In genomic region chr2:148436285-148436684, GRCm38 (mm10) we compare ENCODE assay signal across 23 mouse cellular contexts. TPM values are rescaled to one million over a fixed set of nuclear protein-coding genes. Genes with fewer than 3 reads are reported as not detected.
DNase-seq lines count a peak whose midpoint lies in the region; ATAC-seq lines count a peak whose summit lies in the region.
"Had no signal": no experiment of that assay in that cellular context is flagged by ENCODE, and none has a peak within 500 bp of the region (broad histone marks: within the 10 kb centered on the region; RNA-seq: fewer than 3 reads in every experiment).

No protein-coding gene starts in this region.

- no peak overlapping the region for H3K27ac ChIP-seq in forebrain, embryonic 14.5 days (ENCODE audit: low read depth, low read length)
- H3K27ac ChIP-seq in forebrain, embryonic 16.5 days (ENCODE audit: low read length): no peak overlapping the region
- no peak overlapping the region for H3K27ac ChIP-seq in heart, embryonic 15.5 days
- no peak overlapping the region for H3K27ac ChIP-seq in midbrain, embryonic 13.5 days
- H3K27ac ChIP-seq in midbrain, embryonic 10.5 days (replicated peaks): no peak overlapping the region
- H3K27ac ChIP-seq in hindbrain, embryonic 13.5 days: no peak overlapping the region
- no peak overlapping the region for H3K27ac ChIP-seq in hindbrain, embryonic 16.5 days (ENCODE audit: low read depth, low read length)
- H3K27ac ChIP-seq: kidney, postnatal 0 days; limb, embryonic 12.5 days; liver, embryonic 12.5 days; lung, embryonic 15.5 days; neural tube, embryonic 13.5 days had no signal

- 22% methylated on average over 3 of the region's 3 CpGs for WGBS in forebrain, embryonic 14.5 days
- WGBS in forebrain, embryonic 16.5 days: 35% methylated on average over 3 of the region's 3 CpGs
- 32% methylated on average over 3 of the region's 3 CpGs for WGBS in heart, embryonic 15.5 days
- 43% methylated on average over 3 of the region's 3 CpGs for WGBS in midbrain, embryonic 13.5 days
- 47% methylated on average over 3 of the region's 3 CpGs for WGBS in midbrain, embryonic 10.5 days
- WGBS in hindbrain, embryonic 13.5 days: 65% methylated on average over 3 of the region's 3 CpGs
- WGBS in hindbrain, embryonic 16.5 days: 64% methylated on average over 3 of the region's 3 CpGs

- H3K4me1 ChIP-seq in forebrain, embryonic 14.5 days (ENCODE audit: control insufficient read depth, insufficient read depth, low read length): no peaks in the 10 kb centered on the region
- H3K4me1 ChIP-seq in forebrain, embryonic 16.5 days (replicated peaks; ENCODE audit: control insufficient read depth, insufficient read depth, low read length): no peaks in the 10 kb centered on the region
- no peaks in the 10 kb centered on the region for H3K4me1 ChIP-seq in heart, embryonic 15.5 days (replicated peaks)
- H3K4me1 ChIP-seq in midbrain, embryonic 13.5 days (replicated peaks): no peaks in the 10 kb centered on the region
- peaks cover 4% of the 10 kb centered on the region; the same call in 1 of the 2 replicates for H3K4me1 ChIP-seq in midbrain, embryonic 10.5 days
- no peaks in the 10 kb centered on the region for H3K4me1 ChIP-seq in hindbrain, embryonic 13.5 days (replicated peaks)
- no peaks in the 10 kb centered on the region for H3K4me1 ChIP-seq in hindbrain, embryonic 16.5 days (ENCODE audit: control insufficient read depth, insufficient read depth, low read depth, low read length)
- H3K4me1 ChIP-seq: limb, embryonic 12.5 days; liver, embryonic 12.5 days; neural tube, embryonic 13.5 days had no signal

- H3K9me3 ChIP-seq in forebrain, embryonic 14.5 days (replicated peaks; ENCODE audit: control insufficient read depth, low read length): no peaks in the 10 kb centered on the region
- H3K9me3 ChIP-seq in forebrain, embryonic 16.5 days (ENCODE audit: control insufficient read depth, low read length): no peaks in the 10 kb centered on the region
- H3K9me3 ChIP-seq in heart, embryonic 15.5 days (replicated peaks): no peaks in the 10 kb centered on the region
- H3K9me3 ChIP-seq in midbrain, embryonic 13.5 days: no peaks in the 10 kb centered on the region
- no peaks in the 10 kb centered on the region for H3K9me3 ChIP-seq in midbrain, embryonic 10.5 days (replicated peaks)
- H3K9me3 ChIP-seq in hindbrain, embryonic 13.5 days: no peaks in the 10 kb centered on the region
- H3K9me3 ChIP-seq in hindbrain, embryonic 16.5 days (ENCODE audit: control insufficient read depth, low read length): no peaks in the 10 kb centered on the region
- H3K9me3 ChIP-seq: limb, embryonic 12.5 days; liver, embryonic 12.5 days; lung, embryonic 15.5 days; neural tube, embryonic 13.5 days had no signal

- H3K27me3 ChIP-seq in forebrain, embryonic 14.5 days (replicated peaks; ENCODE audit: control insufficient read depth, insufficient read depth, low read length): no peaks in the 10 kb centered on the region
- H3K27me3 ChIP-seq in forebrain, embryonic 16.5 days (replicated peaks; ENCODE audit: control insufficient read depth, insufficient read depth, low read length): no peaks in the 10 kb centered on the region
- no peaks in the 10 kb centered on the region for H3K27me3 ChIP-seq in heart, embryonic 15.5 days
- H3K27me3 ChIP-seq in midbrain, embryonic 13.5 days: no peaks in the 10 kb centered on the region
- no peaks in the 10 kb centered on the region for H3K27me3 ChIP-seq in midbrain, embryonic 10.5 days (ENCODE audit: low read depth, poor library complexity, severe bottlenecking)
- no peaks in the 10 kb centered on the region for H3K27me3 ChIP-seq in hindbrain, embryonic 13.5 days
- no peaks in the 10 kb centered on the region for H3K27me3 ChIP-seq in hindbrain, embryonic 16.5 days (replicated peaks; ENCODE audit: control insufficient read depth, insufficient read depth, low read length)
- H3K27me3 ChIP-seq: limb, embryonic 12.5 days; liver, embryonic 12.5 days; lung, embryonic 15.5 days; neural tube, embryonic 13.5 days; Patski had no signal

- no peak for ATAC-seq in forebrain, embryonic 14.5 days
- ATAC-seq in forebrain, embryonic 16.5 days: no peak
- ATAC-seq in heart, embryonic 15.5 days (replicated peaks; ENCODE audit: insufficient number of reproducible peaks, insufficient read depth, low FRiP score, low read depth): no peak
- 0 out of 2 replicates have a peak, but pooled peaks have one; percentile 48 for ATAC-seq in midbrain, embryonic 13.5 days
- ATAC-seq in hindbrain, embryonic 13.5 days (ENCODE audit: low FRiP score): no peak
- no peak for ATAC-seq in hindbrain, embryonic 16.5 days
- ATAC-seq: CD4-positive, CD25-positive, alpha-beta regulatory T cell, adult 4 months; liver, embryonic 12.5 days; Patski had no signal

- DNase-seq in forebrain, embryonic 14.5 days (ENCODE audit: low spot score): peak; percentile 7
- DNase-seq in heart, postnatal 14 days: no peak
- DNase-seq in midbrain, embryonic 10.5 days (ENCODE audit: low spot score): no peak
- DNase-seq: adrenal gland, postnatal 10 days; cerebellum, adult 11-12 months; cerebellum, postnatal 36 days; gastrocnemius, postnatal 14 days; kidney, adult 18-20 months; right cerebral cortex, postnatal 25 days; thymus, postnatal 36 days had no signal

- H3K4me3 ChIP-seq in forebrain, embryonic 14.5 days (ENCODE audit: low read depth, low read length): no peak overlapping the region
- H3K4me3 ChIP-seq in forebrain, embryonic 16.5 days (replicated peaks; ENCODE audit: low read length): no peak overlapping the region
- H3K4me3 ChIP-seq in heart, embryonic 15.5 days: no peak overlapping the region
- no peak overlapping the region for H3K4me3 ChIP-seq in midbrain, embryonic 13.5 days (replicated peaks)
- no peak overlapping the region for H3K4me3 ChIP-seq in midbrain, embryonic 10.5 days
- H3K4me3 ChIP-seq in hindbrain, embryonic 13.5 days: no peak overlapping the region
- no peak overlapping the region for H3K4me3 ChIP-seq in hindbrain, embryonic 16.5 days (ENCODE audit: low read length)
- H3K4me3 ChIP-seq: limb, embryonic 12.5 days; liver, embryonic 12.5 days; lung, embryonic 15.5 days; neural tube, embryonic 13.5 days had no signal

- H3K9ac ChIP-seq in forebrain, embryonic 14.5 days (ENCODE audit: low read length): no peak overlapping the region
- H3K9ac ChIP-seq in forebrain, embryonic 16.5 days (replicated peaks; ENCODE audit: low read depth, low read length): no peak overlapping the region
- no peak overlapping the region for H3K9ac ChIP-seq in heart, embryonic 15.5 days
- no peak overlapping the region for H3K9ac ChIP-seq in midbrain, embryonic 13.5 days (replicated peaks)
- H3K9ac ChIP-seq in hindbrain, embryonic 13.5 days: no peak overlapping the region
- no peak overlapping the region for H3K9ac ChIP-seq in hindbrain, embryonic 16.5 days (ENCODE audit: low read depth, low read length)
- H3K9ac ChIP-seq: limb, embryonic 12.5 days; liver, embryonic 12.5 days; lung, embryonic 15.5 days; neural tube, embryonic 13.5 days had no signal

- H3K36me3 ChIP-seq in forebrain, embryonic 14.5 days (ENCODE audit: control insufficient read depth, insufficient read depth, low read length): no peaks in the 10 kb centered on the region
- H3K36me3 ChIP-seq in forebrain, embryonic 16.5 days (ENCODE audit: control insufficient read depth, insufficient read depth): no peaks in the 10 kb centered on the region
- H3K36me3 ChIP-seq in heart, embryonic 15.5 days: no peaks in the 10 kb centered on the region
- no peaks in the 10 kb centered on the region for H3K36me3 ChIP-seq in midbrain, embryonic 13.5 days
- no peaks in the 10 kb centered on the region for H3K36me3 ChIP-seq in midbrain, embryonic 10.5 days
- no peaks in the 10 kb centered on the region for H3K36me3 ChIP-seq in hindbrain, embryonic 13.5 days
- no peaks in the 10 kb centered on the region for H3K36me3 ChIP-seq in hindbrain, embryonic 16.5 days (ENCODE audit: control insufficient read depth, insufficient read depth, low read length)
- H3K36me3 ChIP-seq: limb, embryonic 12.5 days; liver, embryonic 12.5 days; lung, embryonic 15.5 days; neural tube, embryonic 13.5 days had no signal

- intact Hi-C loops in heart, postnatal 14 days (cut with DNase I): no loop called here

- H3K4me2 ChIP-seq in forebrain, embryonic 14.5 days (ENCODE audit: low read length): no peak overlapping the region
- H3K4me2 ChIP-seq in forebrain, embryonic 16.5 days (ENCODE audit: low read length): no peak overlapping the region
- H3K4me2 ChIP-seq in heart, embryonic 15.5 days: peak overlapping the region; percentile 0; the same call in 1 of the 2 replicates
- H3K4me2 ChIP-seq in midbrain, embryonic 13.5 days (replicated peaks): no peak overlapping the region
- H3K4me2 ChIP-seq in hindbrain, embryonic 13.5 days: no peak overlapping the region
- H3K4me2 ChIP-seq in hindbrain, embryonic 16.5 days (ENCODE audit: low read length): no peak overlapping the region
- H3K4me2 ChIP-seq: limb, embryonic 12.5 days; liver, embryonic 12.5 days; midbrain, embryonic 11.5 days; neural tube, embryonic 13.5 days had no signal

RNA-seq across cellular contexts. Expression of gene Cd93, which starts 7.1 kb away (rescaled TPM):
- 8.5 and 8.6 TPM in 2 replicates for polyA plus RNA-seq in forebrain, embryonic 14.5 days (2014; fragmentation: Nextera tagmentation; extraction: Ambion mirVana)
- polyA plus RNA-seq in forebrain, embryonic 16.5 days (2015; fragmentation: Nextera tagmentation; extraction: Ambion mirVana): 7.4 and 7.5 TPM in 2 replicates
- 25.7 and 26.2 TPM in 2 replicates for polyA plus RNA-seq in heart, embryonic 15.5 days (2015; fragmentation: Nextera tagmentation; extraction: Ambion mirVana)
- total RNA-seq in heart, postnatal 14 days (2021): 100 to 1,000 TPM; 123 to 126 TPM
- polyA plus RNA-seq in midbrain, embryonic 13.5 days (2015; fragmentation: Nextera tagmentation; extraction: Ambion mirVana): 6.4 and 6.7 TPM in 2 replicates
- 4.7 and 5.5 TPM in 2 replicates for polyA plus RNA-seq in midbrain, embryonic 10.5 days (2016; fragmentation: Nextera tagmentation; extraction: Ambion mirVana)
- polyA plus RNA-seq in hindbrain, embryonic 13.5 days (2015; fragmentation: Nextera tagmentation; extraction: Ambion mirVana): 7.4 and 8.2 TPM in 2 replicates
- 7.0 and 8.9 TPM in 2 replicates for polyA plus RNA-seq in hindbrain, embryonic 16.5 days (2015; fragmentation: Nextera tagmentation; extraction: Ambion mirVana)

RNA-seq across cellular contexts. Expression of gene Thbd, which starts 28.3 kb away (rescaled TPM):
- polyA plus RNA-seq in forebrain, embryonic 14.5 days (2014; fragmentation: Nextera tagmentation; extraction: Ambion mirVana): 7.2 and 9.0 TPM in 2 replicates
- polyA plus RNA-seq in forebrain, embryonic 16.5 days (2015; fragmentation: Nextera tagmentation; extraction: Ambion mirVana): 7.3 and 10.4 TPM in 2 replicates
- polyA plus RNA-seq in heart, embryonic 15.5 days (2015; fragmentation: Nextera tagmentation; extraction: Ambion mirVana): 15.9 and 22.8 TPM in 2 replicates
- 10 to 100 TPM; 59.9 to 68.8 TPM for total RNA-seq in heart, postnatal 14 days (2021)
- polyA plus RNA-seq in midbrain, embryonic 13.5 days (2015; fragmentation: Nextera tagmentation; extraction: Ambion mirVana): 4.5 and 4.8 TPM in 2 replicates
- 8.2 and 13.0 TPM in 2 replicates for polyA plus RNA-seq in midbrain, embryonic 10.5 days (2016; fragmentation: Nextera tagmentation; extraction: Ambion mirVana)
- polyA plus RNA-seq in hindbrain, embryonic 13.5 days (2015; fragmentation: Nextera tagmentation; extraction: Ambion mirVana): 8.8 and 10.3 TPM in 2 replicates
- 11.6 and 15.8 TPM in 2 replicates for polyA plus RNA-seq in hindbrain, embryonic 16.5 days (2015; fragmentation: Nextera tagmentation; extraction: Ambion mirVana)
- polyA plus RNA-seq: Patski had no signal

RNA-seq across cellular contexts. Expression of gene Sstr4, which starts 41.1 kb away (rescaled TPM):
- 1.7 and 2.5 TPM in 2 replicates for polyA plus RNA-seq in forebrain, embryonic 14.5 days (2014; fragmentation: Nextera tagmentation; extraction: Ambion mirVana)
- polyA plus RNA-seq in forebrain, embryonic 16.5 days (2015; fragmentation: Nextera tagmentation; extraction: Ambion mirVana): 1.6 and 2.1 TPM in 2 replicates
- polyA plus RNA-seq in heart, embryonic 15.5 days (2015; fragmentation: Nextera tagmentation; extraction: Ambion mirVana): 0.48 and 1.0 TPM in 2 replicates
- total RNA-seq in heart, postnatal 14 days (2021): 1 to 10 TPM in 1 of 2 experiments, under 1 TPM in 1; 0.72 to 1.4 TPM
- 0.79 and 1.5 TPM in 2 replicates for polyA plus RNA-seq in midbrain, embryonic 13.5 days (2015; fragmentation: Nextera tagmentation; extraction: Ambion mirVana)
- 0.51 and 0.86 TPM in 2 replicates for polyA plus RNA-seq in midbrain, embryonic 10.5 days (2016; fragmentation: Nextera tagmentation; extraction: Ambion mirVana)
- 2.1 and 2.5 TPM in 2 replicates for polyA plus RNA-seq in hindbrain, embryonic 13.5 days (2015; fragmentation: Nextera tagmentation; extraction: Ambion mirVana)
- 3.3 and 4.2 TPM in 2 replicates for polyA plus RNA-seq in hindbrain, embryonic 16.5 days (2015; fragmentation: Nextera tagmentation; extraction: Ambion mirVana)
- polyA plus RNA-seq: CD4-positive, CD25-positive, alpha-beta regulatory T cell, adult 4 months; Patski had no signal
